Mouse (Mus musculus): Measurements from ENCODE around the gene Skp1a. TPM values are rescaled to one million over a fixed set of nuclear protein-coding genes. Genes with fewer than 3 reads are reported as not detected.

Gene Skp1a
- polyA plus RNA-seq, 1 experiment from 2014 or later, result 818 TPM

DNA sequence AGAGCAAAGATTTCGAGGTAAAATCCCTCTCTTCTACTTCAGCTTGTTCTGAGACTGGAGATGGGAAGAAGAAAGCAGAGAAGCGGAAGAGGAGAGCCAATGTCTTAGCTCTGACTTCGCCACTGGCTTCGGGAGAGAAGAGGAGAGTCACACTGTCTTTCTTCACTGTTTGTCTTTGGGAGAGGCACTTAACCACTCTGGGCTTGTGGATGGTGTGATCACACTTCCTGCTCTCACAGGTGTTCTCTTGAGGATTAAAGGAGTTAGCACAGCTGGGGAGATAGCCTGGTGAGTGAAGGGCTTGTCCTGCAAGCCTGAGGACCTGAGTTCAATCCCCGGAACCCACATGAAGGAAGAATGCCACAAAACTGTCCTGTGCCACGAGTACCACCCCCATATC is 61.1 kb downstream of the Skp1a start:
- Histone ChIP-seq H3K9ac (no peak overlapping the region), H3K9me3 (replicated peaks) (no peaks in the 10 kb centered on the region), H3K4me3 (replicated peaks) (no peak overlapping the region), H3K4me2 (replicated peaks) (no peak overlapping the region), H3K36me3 (no peaks in the 10 kb centered on the region), H3K4me1 (no peaks in the 10 kb centered on the region), H3K27ac (replicated peaks) (no peak overlapping the region), H3K27me3 (no peaks in the 10 kb centered on the region)
- ATAC-seq (ENCODE audit: insufficient number of reproducible peaks, low FRiP score, low TSS enrichment, low read depth), result no peak
- 72% methylated on average over 6 of the region's 6 CpGs for WGBS

DNA sequence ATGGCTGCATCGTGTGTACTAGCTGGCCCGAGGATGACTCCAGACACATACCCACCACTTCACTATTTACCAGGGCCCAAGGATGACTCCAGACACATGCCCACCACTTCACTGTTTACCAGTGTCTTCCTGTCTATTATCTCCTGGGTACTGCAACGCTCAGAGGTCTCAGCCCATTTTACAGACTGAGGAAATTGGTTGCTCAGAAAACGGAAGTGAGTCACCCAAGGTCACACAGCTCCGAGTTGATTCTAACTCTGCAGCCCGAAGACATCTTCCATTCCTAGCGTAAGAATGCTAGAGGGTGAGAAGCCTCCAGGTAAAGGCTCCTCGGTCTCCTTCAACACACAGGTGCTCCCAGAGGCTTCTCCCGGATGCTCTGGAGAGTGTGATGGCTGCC is 62.3 kb downstream of the Skp1a start:
- no peaks in the 10 kb centered on the region for H3K27me3 ChIP-seq
- ATAC-seq (ENCODE audit: insufficient number of reproducible peaks, low FRiP score, low TSS enrichment, low read depth), result no peak
- H3K4me3 ChIP-seq (replicated peaks), result no peak overlapping the region
- no peak overlapping the region for H3K9ac ChIP-seq
- H3K4me1 ChIP-seq, result no peaks in the 10 kb centered on the region
- no peak overlapping the region for H3K4me2 ChIP-seq (replicated peaks)
- H3K27ac ChIP-seq (replicated peaks), result no peak overlapping the region
- H3K9me3 ChIP-seq (replicated peaks), result no peaks in the 10 kb centered on the region
- 83% methylated on average over 9 of the region's 9 CpGs for WGBS
- H3K36me3 ChIP-seq, result no peaks in the 10 kb centered on the region

Other genes with a start within 250 kb of the Skp1a start
- gene Ube2b, start 231.2 kb upstream of the Skp1a start, polyA plus RNA-seq (2015; fragmentation: Nextera tagmentation; extraction: Ambion mirVana), result 234 and 239 TPM in 2 replicates
- 11.9 and 12.3 TPM in 2 replicates for gene Cdkl3, start 227.8 kb upstream of the Skp1a start, polyA plus RNA-seq (2015; fragmentation: Nextera tagmentation; extraction: Ambion mirVana)
- gene Ppp2ca, start 133.3 kb upstream of the Skp1a start, polyA plus RNA-seq (2015; fragmentation: Nextera tagmentation; extraction: Ambion mirVana), result 76.9 and 80.4 TPM in 2 replicates
- not detected in 2 replicates for gene Olfr1373, start 86.5 kb upstream of the Skp1a start, polyA plus RNA-seq (2015; fragmentation: Nextera tagmentation; extraction: Ambion mirVana)
- gene Olfr1371, start 18.0 kb upstream of the Skp1a start, polyA plus RNA-seq (2015; fragmentation: Nextera tagmentation; extraction: Ambion mirVana), result not detected in 2 replicates
- gene Tcf7, start 51.0 kb downstream of the Skp1a start, polyA plus RNA-seq (2015; fragmentation: Nextera tagmentation; extraction: Ambion mirVana), result 21.5 and 22.6 TPM in 2 replicates
- gene Vdac1, start 128.9 kb downstream of the Skp1a start, polyA plus RNA-seq (2015; fragmentation: Nextera tagmentation; extraction: Ambion mirVana), result 267 and 268 TPM in 2 replicates
- gene 9530068E07Rik, start 164.4 kb downstream of the Skp1a start, polyA plus RNA-seq (2015; fragmentation: Nextera tagmentation; extraction: Ambion mirVana), result 201 and 210 TPM in 2 replicates